Mouse (Mus musculus) layer of hippocampus, adult 2 months (tissue): ENCODE measurements around the gene Etfrf1. TPM values are rescaled to one million over a fixed set of nuclear protein-coding genes. Genes with fewer than 3 reads are reported as not detected.
A peak's percentile ranks its signal among the peaks of the same experiment; 100 is the strongest.

Source experiments
- DNase-seq, 2 experiments: peaks; one replicate each; pipeline ENCODE4 v3.0.0; 2022; ENCODE audit warnings: low spot score in 2 of 2
- H3K27ac ChIP-seq: fragments of 200-600 bp; 2 replicates; pipeline ENCODE4 v1.8.1; 2022
- H3K4me3 ChIP-seq: fragments of 200-600 bp; 2 replicates; pipeline ENCODE4 v1.8.1; 2022; ENCODE audit warnings: mild to moderate bottlenecking
- CTCF ChIP-seq: fragments of 200-600 bp; conservative IDR thresholded peaks from 2 replicates; pipeline ENCODE4 v1.8.1; 2022; ENCODE audit warnings: antibody characterized with exemption, mild to moderate bottlenecking, moderate library complexity
- long read RNA-seq, 2 experiments: library from polyadenylated mRNA; stranded (forward); transcript quantifications; one replicate each; pipeline ENCODE4 v2.0.0; 2021; ENCODE audit warnings: borderline mapping rate in 2 of 2
- total RNA-seq, 2 experiments: library from RNA; stranded (reverse); gene quantifications; 2 replicates each; pipeline ENCODE4 v1.2.3; 2021

Gene Etfrf1
- 10 to 100 TPM; 21.9 to 28.1 TPM for total RNA-seq
- long read RNA-seq, experiment 1, transcript Etfrf1-207 (3 exons, 1,374 nt): major isoform, 13 of 16 reads
- long read RNA-seq, experiment 1, partial matches to known transcripts: 0 of 16 reads
- long read RNA-seq, experiment 1, other reads (novel, unspliced or antisense): 2 of 16 reads
- long read RNA-seq, experiment 2, transcript Etfrf1-207 (3 exons, 1,374 nt): major isoform, 24 of 36 reads
- long read RNA-seq, experiment 2, partial matches to known transcripts: 2 of 36 reads
- long read RNA-seq, experiment 2, other reads (novel, unspliced or antisense): 8 of 36 reads

DNA sequence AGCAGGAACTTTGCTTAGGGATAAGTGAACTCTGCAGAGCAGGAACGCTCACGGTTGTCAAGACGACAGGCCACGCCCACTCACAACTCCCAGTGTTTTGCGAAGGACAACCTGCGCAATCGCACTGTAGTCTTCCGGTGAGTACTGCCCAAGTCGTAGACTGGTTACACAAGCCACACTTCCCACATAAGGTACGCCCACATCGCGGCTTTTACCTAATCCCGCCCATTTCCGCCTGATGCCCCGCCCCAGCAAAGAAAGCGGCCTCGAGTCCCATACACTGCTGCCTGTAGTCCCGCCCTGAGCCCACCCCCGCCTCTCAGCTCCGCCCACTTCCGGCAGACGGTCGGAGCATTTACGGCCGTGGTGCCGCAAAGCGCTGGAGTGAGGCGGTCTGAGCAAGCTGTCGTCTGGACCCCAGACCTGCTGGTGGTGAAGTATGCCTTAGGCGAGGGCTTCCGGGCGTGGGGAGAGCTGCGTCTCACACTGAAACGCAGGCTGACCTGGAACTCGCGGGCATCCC, at the start of gene Etfrf1, which contains the start of gene Casc1:
Etfrf1 (plus strand) TSS at position 319 of the 523 bp plus-strand sequence.
Casc1 (minus strand) TSS at position 190 of the 523 bp plus-strand sequence.
- Histone ChIP-seq H3K4me3 (peak within 1 kb of the TSS; percentile 68), H3K27ac (peak within 1 kb of the TSS; percentile 96)
- peak; percentile 95 to 99 for DNase-seq
- TF ChIP-seq CTCF: no peak

DNA sequence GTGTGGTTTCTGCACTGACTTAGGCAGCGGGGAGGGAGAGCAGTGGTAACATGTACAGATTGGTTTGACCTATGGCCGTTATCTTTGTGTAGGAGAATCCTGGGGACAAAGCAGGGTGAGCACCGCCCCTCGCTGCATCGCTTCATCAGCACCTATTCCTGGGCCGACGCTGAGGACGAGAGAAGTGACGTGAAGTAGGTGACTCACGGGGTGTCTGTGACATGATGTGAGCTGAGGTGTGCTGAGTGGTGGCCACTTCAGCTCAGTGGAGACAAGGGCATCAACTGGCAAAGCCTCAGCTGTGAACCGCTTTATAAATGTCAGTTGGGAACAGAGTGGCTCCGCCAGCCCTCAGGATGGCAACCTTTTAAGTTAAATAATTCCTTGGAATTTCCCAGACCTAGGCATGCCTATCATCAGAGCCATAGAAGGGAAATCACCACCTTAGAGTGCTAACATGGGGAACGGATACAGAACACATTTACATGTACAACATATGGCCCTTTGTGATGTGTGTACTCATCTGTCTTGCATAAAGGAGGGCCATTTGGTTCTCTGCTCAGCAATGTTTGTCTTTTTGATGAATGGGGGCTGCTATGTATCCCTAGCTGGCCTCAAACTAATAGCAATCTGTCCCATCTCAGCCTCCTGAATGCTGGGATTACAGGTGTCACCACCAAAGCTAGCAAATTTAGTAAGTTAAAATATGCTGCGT, 38.9 kb upstream of the Etfrf1 start:
- Histone ChIP-seq H3K4me3 (no peak overlapping the region), H3K27ac (no peak overlapping the region)
- no peak for TF ChIP-seq CTCF
- DNase-seq: no peak

DNA sequence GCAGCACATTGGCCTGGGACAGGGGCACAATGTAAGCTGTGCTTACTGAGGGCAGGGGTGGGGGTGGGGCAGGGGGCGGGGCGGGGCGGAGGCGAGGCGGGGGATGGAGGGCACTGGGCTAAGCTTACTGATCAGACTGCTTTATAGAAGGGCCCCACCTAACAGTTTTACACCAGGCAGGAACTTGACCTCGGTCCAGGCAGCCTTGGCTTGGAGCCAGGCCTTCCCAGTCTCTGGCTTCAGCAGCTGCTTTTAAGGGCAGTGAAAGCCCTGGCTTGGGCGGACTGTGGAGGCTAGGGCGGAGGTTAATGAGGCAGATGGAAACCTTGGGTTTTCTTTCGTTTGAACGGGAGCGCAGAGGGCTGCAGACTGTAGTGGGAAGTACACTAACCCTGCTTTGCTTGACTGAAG, 37.1 kb upstream of the Etfrf1 start:
- Histone ChIP-seq H3K27ac (no peak overlapping the region), H3K4me3 (no peak overlapping the region)
- TF ChIP-seq CTCF: no peak
- no peak for DNase-seq

DNA sequence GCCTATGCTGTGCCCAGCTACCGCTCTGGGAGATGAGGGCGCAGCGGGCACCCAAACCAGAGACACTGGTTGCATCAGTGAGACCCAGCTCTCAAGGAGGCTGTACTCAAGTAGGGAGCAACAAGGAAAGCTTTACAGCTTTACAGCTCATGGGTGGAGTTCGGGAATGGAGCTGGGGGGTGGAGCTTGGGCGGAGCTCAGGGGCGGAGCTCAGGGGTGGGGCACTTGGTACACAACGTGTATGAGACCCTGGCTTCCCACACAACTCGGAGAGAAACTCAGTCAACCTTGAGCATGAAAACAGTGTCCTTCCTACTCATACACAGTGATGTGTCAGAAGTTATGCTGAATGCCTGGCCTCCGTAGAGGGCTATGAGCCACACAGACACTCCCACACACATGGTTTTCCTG, 35.4 kb upstream of the Etfrf1 start:
- DNase-seq: no peak
- no peak overlapping the region for H3K27ac ChIP-seq
- H3K4me3 ChIP-seq: no peak overlapping the region
- TF ChIP-seq CTCF: no peak

DNA sequence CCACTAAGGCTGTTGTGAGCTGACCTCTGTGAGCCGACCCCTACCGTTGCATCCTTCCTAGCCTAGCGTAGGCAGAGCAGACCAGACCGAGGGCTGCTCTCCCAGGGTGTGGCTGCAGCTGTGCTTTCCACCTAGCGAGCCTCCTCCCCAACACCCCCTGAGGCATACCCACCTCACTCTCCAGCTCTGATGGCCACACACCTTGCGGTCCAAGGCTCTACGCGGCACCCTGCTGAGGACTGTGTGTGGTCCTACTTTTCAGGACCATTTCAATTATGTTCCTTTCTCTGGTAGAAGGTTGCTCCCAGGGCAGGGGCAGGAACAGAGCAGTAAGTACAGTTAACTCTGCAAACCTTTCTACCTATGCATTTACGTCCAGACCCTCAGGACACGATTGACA, 34.5 kb upstream of the Etfrf1 start:
- DNase-seq: no peak
- no peak for TF ChIP-seq CTCF
- Histone ChIP-seq H3K27ac (no peak overlapping the region), H3K4me3 (no peak overlapping the region)

DNA sequence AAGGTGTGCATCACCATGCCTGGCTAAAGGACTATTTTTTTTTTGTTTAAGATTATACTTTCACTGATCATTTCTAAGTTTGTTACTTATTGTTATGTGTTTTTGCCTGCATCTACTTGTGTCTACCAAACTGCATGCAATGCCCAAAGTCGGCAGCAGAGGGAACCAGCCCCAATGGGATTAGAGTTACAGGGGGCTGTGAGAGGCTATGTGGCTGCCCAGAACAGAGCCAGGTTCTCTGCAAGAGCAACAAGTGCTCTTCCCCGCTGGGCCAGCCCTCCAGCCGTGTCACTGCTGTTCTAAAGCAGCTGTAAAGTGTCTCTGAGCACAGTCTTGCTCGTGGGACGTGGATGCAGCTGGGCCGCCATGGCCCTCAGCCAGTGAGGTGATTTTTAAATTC, 31.3 kb upstream of the Etfrf1 start:
- DNase-seq: peak in 1 of 2 experiments; percentile 51
- TF ChIP-seq CTCF: peak; percentile 84
- no peak overlapping the region for H3K4me3 ChIP-seq

DNA sequence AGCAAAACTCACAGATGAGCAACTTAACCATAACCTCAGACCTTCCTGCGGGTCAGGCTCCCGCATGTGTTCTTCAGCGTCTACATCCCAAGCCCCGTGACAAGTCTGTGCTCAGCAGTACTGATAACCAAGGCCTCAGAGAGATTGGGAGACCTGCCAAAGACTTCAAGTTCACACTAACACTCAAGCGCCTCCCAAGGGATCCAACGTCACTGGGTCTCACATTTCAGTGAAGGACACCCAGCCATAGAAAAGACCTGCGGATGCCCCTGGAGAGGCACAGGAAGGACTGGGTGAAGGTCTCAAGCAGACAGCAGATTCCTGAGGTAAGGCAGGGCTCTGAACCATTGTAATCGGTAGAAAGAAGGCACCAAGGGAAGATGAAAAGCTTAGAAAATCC, 28.9 kb upstream of the Etfrf1 start:
- DNase-seq: no peak
- TF ChIP-seq CTCF: no peak
- H3K27ac ChIP-seq: no peak overlapping the region
- H3K4me3 ChIP-seq: no peak overlapping the region

More for the DNA sequence above, 31.3 kb upstream of the Etfrf1 start:
- no peak overlapping the region for H3K27ac ChIP-seq

DNA sequence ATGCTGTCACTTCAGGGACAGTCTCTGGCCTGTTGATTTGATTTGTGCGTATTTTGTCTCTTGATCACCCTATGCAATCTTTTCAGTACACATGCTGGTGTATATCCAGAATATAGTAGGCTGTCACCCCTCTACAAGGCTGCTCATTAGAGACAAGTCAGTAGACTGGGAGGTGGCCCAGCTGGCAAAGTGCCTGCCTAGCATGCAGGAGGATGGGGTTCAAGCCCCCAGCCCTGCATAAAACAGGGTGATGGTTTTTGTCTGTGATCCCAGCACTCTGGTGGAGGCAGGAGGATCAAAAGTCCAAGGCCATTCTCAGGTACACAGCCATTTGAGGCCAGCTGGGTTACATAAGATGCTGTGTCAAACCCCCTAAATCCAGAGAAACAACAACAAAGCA, 24.8 kb upstream of the Etfrf1 start:
- no peak for TF ChIP-seq CTCF
- no peak for DNase-seq
- H3K27ac ChIP-seq: no peak overlapping the region
- no peak overlapping the region for H3K4me3 ChIP-seq

DNA sequence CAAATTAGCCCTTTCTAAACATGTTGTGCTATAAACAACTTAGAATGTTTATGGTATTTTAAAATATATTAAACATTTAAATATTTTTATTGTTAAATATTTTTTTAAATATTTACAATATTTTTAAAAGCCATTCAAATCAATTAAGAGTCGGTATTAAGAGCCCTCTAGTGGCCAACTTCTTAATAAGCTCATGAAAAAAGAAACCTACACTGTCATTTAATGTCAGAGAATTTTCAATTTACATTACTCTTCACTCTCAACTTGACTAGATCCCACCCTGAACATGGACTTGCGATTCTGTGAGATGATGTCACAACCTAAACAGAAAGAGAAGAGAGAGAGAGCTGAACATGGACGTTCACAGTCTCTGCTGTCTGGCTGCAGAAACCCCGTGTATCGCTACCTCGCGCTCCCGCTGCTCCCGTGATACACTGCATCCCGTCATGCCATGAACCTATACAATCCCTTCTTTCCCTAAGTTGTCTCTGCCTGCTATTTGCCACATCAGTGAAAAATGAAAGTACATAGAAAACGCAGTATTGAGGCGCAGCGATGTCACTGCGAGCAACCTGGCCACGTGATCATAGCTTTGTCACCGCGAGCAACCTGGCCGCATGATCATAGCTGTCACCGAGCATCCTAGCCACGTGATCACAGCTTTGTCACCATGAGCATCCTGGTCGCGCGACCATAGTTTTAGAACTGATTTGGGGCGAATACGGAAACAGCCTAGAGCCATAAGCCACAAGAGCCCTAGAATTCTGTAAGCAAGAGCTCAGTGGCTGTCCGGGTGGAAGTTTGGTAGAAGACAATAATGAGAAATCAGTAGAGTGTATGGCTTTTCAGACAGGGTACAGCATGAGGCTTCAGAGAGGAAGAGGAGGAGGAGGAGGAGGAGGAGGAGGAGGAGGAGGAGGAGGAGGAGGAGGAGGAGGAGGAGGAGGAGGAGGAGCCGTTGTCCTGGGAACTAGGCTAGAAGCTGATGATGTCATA, 23.5 kb upstream of the Etfrf1 start:
- H3K4me3 ChIP-seq: peak overlapping the region; percentile 58
- H3K27ac ChIP-seq: peak overlapping the region; percentile 79
- peak; percentile 87 for TF ChIP-seq CTCF
- peak; percentile 30 to 40 for DNase-seq

DNA sequence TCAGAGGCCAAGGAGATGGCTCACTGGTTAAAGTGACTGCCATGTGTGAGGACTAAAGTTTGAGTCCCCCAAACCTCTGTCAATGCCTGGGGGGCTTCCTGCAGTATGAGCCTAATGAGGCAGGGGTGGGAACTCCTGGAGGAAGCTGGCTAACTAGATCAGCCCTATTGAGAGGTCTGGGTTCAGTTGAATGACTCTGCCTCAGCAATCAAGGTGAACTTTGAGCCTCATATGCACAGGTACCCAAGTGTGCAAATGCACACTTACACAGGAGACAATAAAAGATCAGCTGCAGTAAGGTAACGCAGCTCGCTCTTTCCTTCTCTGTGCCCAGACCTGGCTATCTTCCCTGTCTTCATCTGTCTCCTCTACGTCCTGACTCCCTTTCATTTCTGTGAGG, 17.9 kb upstream of the Etfrf1 start:
- no peak for DNase-seq
- Histone ChIP-seq H3K27ac (no peak overlapping the region), H3K4me3 (no peak overlapping the region)
- TF ChIP-seq CTCF: no peak

DNA sequence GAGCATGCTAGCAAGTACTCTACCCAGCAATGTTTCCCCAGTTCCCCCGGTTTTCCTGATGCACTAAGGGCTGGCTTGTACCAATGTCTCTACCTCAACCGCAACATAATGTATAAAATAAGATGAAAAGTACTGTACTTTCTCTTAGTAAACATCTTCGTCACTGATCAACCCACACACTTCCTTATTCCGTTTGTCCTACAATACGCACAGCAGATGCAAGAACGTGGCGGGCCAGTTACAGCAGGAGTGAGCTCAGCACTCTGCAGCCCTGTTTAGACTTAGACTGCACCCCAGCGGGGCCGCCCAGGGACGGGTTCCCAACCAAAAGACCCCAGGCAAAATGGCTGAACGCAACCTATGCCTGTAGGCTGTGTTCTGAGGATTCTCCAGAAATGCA, 17.5 kb upstream of the Etfrf1 start:
- Histone ChIP-seq H3K27ac (no peak overlapping the region), H3K4me3 (no peak overlapping the region)
- no peak for TF ChIP-seq CTCF
- DNase-seq: no peak

DNA sequence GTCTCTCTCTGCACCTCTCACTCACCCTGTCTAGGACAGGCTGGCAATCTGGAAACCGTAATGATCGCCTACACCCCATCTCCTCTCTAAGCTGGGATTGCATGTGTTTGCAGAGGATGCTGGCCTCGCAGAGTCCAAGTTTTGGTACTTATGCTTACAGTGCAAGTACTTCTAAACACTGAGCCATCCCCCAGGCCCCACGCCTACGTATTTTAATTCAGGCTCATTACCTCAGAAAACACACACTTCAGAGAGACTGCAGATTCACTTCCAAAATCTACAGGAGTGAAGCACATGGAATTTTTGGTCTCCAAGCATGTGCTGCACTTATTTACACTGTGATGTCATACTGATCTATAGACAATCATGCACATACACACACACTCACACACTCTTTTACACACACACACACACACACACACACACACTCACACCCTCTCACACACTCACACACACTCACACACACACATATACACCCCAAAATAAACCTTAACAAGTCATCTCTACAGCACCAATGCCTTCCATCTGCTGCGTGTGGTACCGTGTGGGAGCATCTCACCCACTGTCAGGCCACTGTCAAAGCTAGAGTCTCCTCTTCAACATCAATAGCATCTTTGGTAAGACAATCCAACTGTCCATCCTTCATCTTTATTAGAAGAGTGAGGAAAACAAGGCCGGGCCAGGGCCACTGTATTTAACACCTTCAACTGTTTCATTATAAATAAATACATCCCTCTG, 12.8 kb upstream of the Etfrf1 start:
- H3K4me3 ChIP-seq: no peak overlapping the region
- no peak for DNase-seq
- TF ChIP-seq CTCF: no peak
- H3K27ac ChIP-seq: no peak overlapping the region
